Mouse (Mus musculus) brown adipose tissue, adult 24 weeks (tissue): ENCODE results near the gene Tmem207. TPM values are rescaled to one million over a fixed set of nuclear protein-coding genes. Genes with fewer than 3 reads are reported as not detected.
"Not testable (repeated sequence)": the region's sequence is repeated elsewhere in the genome, so short reads cannot be mapped to it uniquely, and the experiment has no call there.

ENCODE experiments used
- H3K27ac ChIP-seq: fragments of 200-500 bp; replicated peaks from 2 replicates; pipeline ENCODE4 v1.5.1; 2012; ENCODE audit warnings: low read depth, mild to moderate bottlenecking, low read length
- H3K4me1 ChIP-seq: fragments of 200-500 bp; 2 replicates; pipeline ENCODE4 v1.6.1; 2012; ENCODE audit warnings: low read length, mixed read lengths; ENCODE audit not compliant: control insufficient read depth, insufficient read depth, insufficient read length
- H3K4me3 ChIP-seq: fragments of 200-500 bp; 2 replicates; pipeline ENCODE4 v1.5.1; 2012; ENCODE audit warnings: low read depth, mild to moderate bottlenecking, low read length, moderate library complexity; ENCODE audit not compliant: insufficient read depth
- polyA plus RNA-seq: library from polyadenylated mRNA; stranded (reverse); fragments of >200 nt; gene quantifications from 2 replicates; pipeline ENCODE4 v1.2.4, GENCODE M21; 2012; ENCODE audit not compliant: missing spikeins, insufficient read depth, insufficient read length

Tmem207 gene
- polyA plus RNA-seq, 1 experiment: not detected

DNA sequence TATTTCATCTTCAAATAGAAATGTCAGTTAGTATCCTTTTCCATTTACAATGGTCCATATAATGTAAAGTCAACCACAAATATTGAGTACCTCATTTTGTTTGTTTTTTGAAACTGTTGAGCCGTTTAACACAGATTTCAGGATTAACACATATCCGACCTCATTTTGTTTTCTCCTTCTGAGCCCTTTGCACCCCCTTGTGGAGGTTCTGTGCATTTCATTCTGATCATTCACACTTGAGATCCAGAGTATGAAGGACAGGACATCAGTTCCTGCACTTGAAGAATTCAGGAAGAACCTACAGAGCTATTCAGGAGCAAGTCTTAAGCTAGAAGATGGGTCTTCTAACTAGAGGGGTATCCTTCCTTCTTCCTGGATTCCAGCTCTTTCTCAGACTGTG lies 7.0 kb downstream of the Tmem207 start:
- Histone ChIP-seq H3K27ac (no peak overlapping the region), H3K4me1 (no peaks in the 10 kb centered on the region), H3K4me3 (no peak overlapping the region)

- H3K4me3 ChIP-seq: no peak overlapping the region
- H3K4me1 ChIP-seq: no peaks in the 10 kb centered on the region
- no peak overlapping the region for H3K27ac ChIP-seq
These were observed 21.6 kb downstream of the Tmem207 start for GRCm38 (mm10) chr16:26504961-26505360.

GRCm38 (mm10) chr16:26500738-26501137 lies 25.8 kb downstream of the Tmem207 start:
- Histone ChIP-seq H3K4me1 (no peaks in the 10 kb centered on the region), H3K4me3 (no peak overlapping the region), H3K27ac (no peak overlapping the region)

DNA sequence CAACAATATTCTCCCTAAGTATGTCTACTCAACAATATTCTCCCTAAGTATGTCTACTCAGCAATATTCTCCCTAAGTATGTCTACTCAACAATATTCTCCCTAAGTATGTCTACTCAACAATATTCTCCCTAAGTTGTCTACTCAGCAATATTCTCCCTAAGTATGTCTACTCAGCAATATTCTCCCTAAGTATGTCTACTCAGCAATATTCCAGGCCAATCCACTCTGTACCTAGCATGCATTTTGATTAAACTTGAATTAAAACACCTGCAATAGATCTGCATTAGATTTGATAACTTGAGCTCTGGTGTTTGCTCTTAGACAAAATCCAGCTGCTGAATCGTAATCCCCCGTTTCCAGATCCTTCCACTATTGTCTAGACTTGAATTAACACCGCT lies 26.9 kb downstream of the Tmem207 start:
- not testable (repeated sequence) for H3K4me3 ChIP-seq, H3K27ac ChIP-seq, H3K4me1 ChIP-seq

GRCm38 (mm10) chr16:26495721-26496120 lies 30.8 kb downstream of the Tmem207 start:
- no peaks in the 10 kb centered on the region for H3K4me1 ChIP-seq
- no peak overlapping the region for H3K4me3 ChIP-seq
- no peak overlapping the region for H3K27ac ChIP-seq

GRCm38 (mm10) chr16:26471254-26471653 lies 55.3 kb downstream of the Tmem207 start:
- Histone ChIP-seq H3K4me1 (no peaks in the 10 kb centered on the region), H3K4me3 (no peak overlapping the region), H3K27ac (no peak overlapping the region)

DNA sequence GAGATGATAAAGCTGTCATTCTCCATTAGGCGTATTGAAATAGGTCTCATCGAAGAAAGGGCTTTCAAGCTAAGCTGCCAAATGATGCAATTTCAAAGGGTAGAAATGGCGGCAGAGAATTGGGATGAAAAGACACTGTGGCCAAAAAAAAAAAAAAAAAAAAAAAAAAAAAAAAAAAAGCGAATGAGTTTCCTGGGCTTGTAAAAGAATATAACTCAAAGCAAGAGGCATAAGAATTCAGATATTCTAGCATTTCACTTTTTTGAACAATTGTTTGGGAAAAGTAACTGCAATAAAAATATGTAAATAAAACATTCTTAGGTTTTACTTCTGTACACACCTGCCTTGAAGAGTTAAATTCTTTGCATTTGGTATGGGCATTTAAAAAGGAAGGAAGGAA lies 60.0 kb downstream of the Tmem207 start:
- Histone ChIP-seq H3K27ac (no peak overlapping the region), H3K4me1 (no peaks in the 10 kb centered on the region), H3K4me3 (no peak overlapping the region)

DNA sequence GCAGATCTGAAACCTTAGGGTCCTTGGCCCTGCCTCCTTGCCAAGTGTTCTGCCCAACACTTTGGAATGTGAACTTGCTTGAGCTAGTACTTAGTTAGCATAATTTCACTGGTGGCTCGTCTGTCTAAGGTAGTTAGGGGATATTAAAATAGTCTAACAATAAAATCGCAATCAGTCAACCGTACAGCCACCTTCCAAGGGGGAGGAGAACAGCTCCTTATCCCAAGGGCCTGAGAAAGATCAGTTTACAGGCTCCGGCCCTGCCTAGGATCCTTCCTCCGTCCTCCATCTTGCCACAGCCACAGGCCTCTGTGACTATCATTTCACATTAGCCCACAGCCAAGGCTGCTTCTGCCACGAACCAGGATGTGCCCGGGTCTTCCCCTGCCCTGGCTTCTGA lies 63.7 kb downstream of the Tmem207 start, which contains the start of gene Cldn16:
Cldn16 (plus strand) TSS at position 301 of the 400 bp plus-strand sequence.
- H3K4me3 ChIP-seq: no peak within 1 kb of the TSS
- no peaks in the 10 kb centered on the region for H3K4me1 ChIP-seq
- H3K27ac ChIP-seq: no peak within 1 kb of the TSS

- Histone ChIP-seq H3K4me3 (no peak overlapping the region), H3K4me1 (no peaks in the 10 kb centered on the region), H3K27ac (no peak overlapping the region)
These were observed 70.4 kb downstream of the Tmem207 start for GRCm38 (mm10) chr16:26456182-26456581.

- no peak overlapping the region for H3K4me3 ChIP-seq
- H3K27ac ChIP-seq: no peak overlapping the region
- no peaks in the 10 kb centered on the region for H3K4me1 ChIP-seq
These were observed 72.4 kb downstream of the Tmem207 start for GRCm38 (mm10) chr16:26454163-26454562.

Other genes starting within 250 kb of the Tmem207 start
- gene Cldn1, start 154.9 kb downstream of the Tmem207 start, polyA plus RNA-seq: 0.71 and 2.9 TPM in 2 replicates
- gene Cldn16, start 63.6 kb downstream of the Tmem207 start, polyA plus RNA-seq: not detected in 2 replicates
- gene Il1rap, start 54.9 kb upstream of the Tmem207 start, polyA plus RNA-seq: 1.3 and 1.8 TPM in 2 replicates